Mouse (Mus musculus) large intestine, adult 2 months (tissue): Measurements from ENCODE around the gene 6430548M08Rik. TPM values are rescaled to one million over a fixed set of nuclear protein-coding genes. Genes with fewer than 3 reads are reported as not detected.

ENCODE experiments used
- DNase-seq: peaks from one replicate; pipeline ENCODE4 v3.0.0-alpha.2; 2012; ENCODE audit warnings: low read depth, low spot score
- WGBS: fragments of 180-500 bp; shearing (Covaris S2); methylation state at CpG from one replicate; pipeline ENCODE4 v1.1.7; 2018; 5-methylcytosine and 5-hydroxymethylcytosine counted together
- polyA plus RNA-seq: library from polyadenylated mRNA; depleted of rRNA; stranded (reverse); fragments of >200 nt; gene quantifications from 2 replicates; pipeline ENCODE4 v1.2.3, GENCODE M21; 2012; rRNA removed

The 6430548M08Rik gene
- polyA plus RNA-seq, 1 experiment: 10.6 TPM

GRCm38 (mm10) chr8:120204736-120205360, 90.9 kb downstream of the 6430548M08Rik start:
- DNase-seq: no peak
- WGBS: 41% methylated on average over 7 of the region's 7 CpGs

GRCm38 (mm10) chr8:120205916-120206315, 92.0 kb downstream of the 6430548M08Rik start:
- WGBS: 83% methylated on average over 9 of the region's 9 CpGs
- no peak for DNase-seq

- WGBS: 88% methylated on average over 8 of the region's 8 CpGs
- no peak for DNase-seq
These were observed 93.4 kb downstream of the 6430548M08Rik start for GRCm38 (mm10) chr8:120207364-120207763.

GRCm38 (mm10) chr8:120208113-120208512, 94.2 kb downstream of the 6430548M08Rik start:
- no peak for DNase-seq
- 37% methylated on average over 11 of the region's 11 CpGs for WGBS

GRCm38 (mm10) chr8:120211345-120211744, 97.4 kb downstream of the 6430548M08Rik start:
- DNase-seq: no peak
- WGBS: 29% methylated on average over 4 of the region's 4 CpGs

- no peak for DNase-seq
- 99% methylated on average over 7 of the region's 7 CpGs for WGBS
These were observed 98.6 kb downstream of the 6430548M08Rik start for GRCm38 (mm10) chr8:120212596-120212995.

GRCm38 (mm10) chr8:120213229-120213628, 99.3 kb downstream of the 6430548M08Rik start:
- whole genome bisulfite sequencing: 91% methylated on average over 3 of the region's 3 CpGs
- no peak for DNase-seq

GRCm38 (mm10) chr8:120213939-120214338, 100.0 kb downstream of the 6430548M08Rik start:
- no peak for DNase-seq
- WGBS: 71% methylated on average over 5 of the region's 5 CpGs

Other genes starting within 250 kb of the 6430548M08Rik start
- 96.9 and 104 TPM in 2 replicates for gene Usp10, start 203.8 kb upstream of the 6430548M08Rik start, polyA plus RNA-seq
- gene Gm20388, start 203.3 kb upstream of the 6430548M08Rik start, polyA plus RNA-seq: 31.5 and 41.1 TPM in 2 replicates
- gene Crispld2, start 121.7 kb upstream of the 6430548M08Rik start, polyA plus RNA-seq: 8.4 and 10.8 TPM in 2 replicates
- 120 and 150 TPM in 2 replicates for gene Zdhhc7, start 12.7 kb upstream of the 6430548M08Rik start, polyA plus RNA-seq
- 0.11 TPM in 1 of 2 replicates, not detected in the other for gene Fam92b, start 63.3 kb downstream of the 6430548M08Rik start, polyA plus RNA-seq
- 22.1 and 36.3 TPM in 2 replicates for gene Gse1, start 114.3 kb downstream of the 6430548M08Rik start, polyA plus RNA-seq